Mouse (Mus musculus) hindbrain, embryonic 16.5 days (tissue): ENCODE measurements at regions not wholly inside any gene's neighbourhood (a gene's known extent, or its start where the extent isn't known, plus 50 kb on each side); places are given as distances from the start of the nearest gene placed in this dataset.

Experiments used
- ATAC-seq: fragments of 200-750 bp; cut with Nextera tagmentation; 2 replicates; pipeline ENCODE4 v1.8.0; 2017; ENCODE audit warnings: moderate TSS enrichment, moderate library complexity
- H3K27ac ChIP-seq: fragments of 300-500 bp; sonication (generic); 2 replicates; pipeline ENCODE4 v1.5.1; 2014; ENCODE audit warnings: low read depth, mild to moderate bottlenecking, control low read depth, low read length, moderate library complexity
- H3K27me3 ChIP-seq: fragments of 300-500 bp; sonication (generic); replicated peaks from 2 replicates; pipeline ENCODE4 v1.6.1; 2014; ENCODE audit warnings: low read length; ENCODE audit not compliant: control insufficient read depth, insufficient read depth
- H3K36me3 ChIP-seq: fragments of 300-500 bp; sonication (generic); 2 replicates; pipeline ENCODE4 v1.6.1; 2014; ENCODE audit warnings: mild to moderate bottlenecking, low read length, moderate library complexity, mixed read lengths; ENCODE audit not compliant: control insufficient read depth, insufficient read depth
- H3K4me1 ChIP-seq: fragments of 300-500 bp; sonication (generic); 2 replicates; pipeline ENCODE4 v1.6.1; 2014; ENCODE audit warnings: low read depth, low read length; ENCODE audit not compliant: control insufficient read depth, insufficient read depth
- H3K4me2 ChIP-seq: fragments of 300-500 bp; sonication (generic); 2 replicates; pipeline ENCODE4 v1.6.1; 2014; ENCODE audit warnings: mild to moderate bottlenecking, low read length, control low read depth, moderate library complexity
- H3K4me3 ChIP-seq: fragments of 300-500 bp; sonication (generic); 2 replicates; pipeline ENCODE4 v1.5.1; 2014; ENCODE audit warnings: mild to moderate bottlenecking, low read length, control low read depth, moderate library complexity
- H3K9ac ChIP-seq: fragments of 300-500 bp; sonication (generic); 2 replicates; pipeline ENCODE4 v1.6.1; 2014; ENCODE audit warnings: low read depth, mild to moderate bottlenecking, control low read depth, low read length, moderate library complexity
- H3K9me3 ChIP-seq: fragments of 300-500 bp; sonication (generic); 2 replicates; pipeline ENCODE4 v1.6.1; 2014; ENCODE audit warnings: mild to moderate bottlenecking, low read length, moderate library complexity; ENCODE audit not compliant: control insufficient read depth
- WGBS: fragments of 180-500 bp; shearing (Covaris S2); extraction: QIAGEN DNeasy Blood & Tissue Kit; methylation state at CpG from one replicate; pipeline ENCODE4 v1.1.7; 2014; 5-methylcytosine and 5-hydroxymethylcytosine counted together

DNA sequence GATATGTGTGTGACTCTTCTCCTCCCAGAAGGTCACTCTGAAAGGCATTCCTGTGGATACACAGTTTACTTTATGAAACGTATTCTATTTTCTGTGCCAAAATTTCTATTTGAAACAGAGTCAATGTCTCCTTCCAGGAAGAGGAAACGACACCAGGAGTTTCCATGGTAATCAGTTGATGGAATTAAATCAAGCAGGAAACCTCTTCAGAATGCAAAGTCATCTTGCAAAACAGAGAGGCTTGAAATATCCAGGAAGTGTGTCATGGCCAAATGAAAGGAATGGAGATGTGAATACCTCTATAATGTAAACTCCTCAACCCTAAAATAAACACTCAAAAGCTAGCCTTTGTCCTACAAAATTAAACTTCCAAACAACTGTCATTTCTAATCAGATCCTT lies 189.0 kb upstream of the Agr3 start:
- 41% methylated on average over 2 of the region's 2 CpGs for WGBS
- Histone ChIP-seq H3K4me1 (no peaks in the 10 kb centered on the region), H3K27me3 (no peaks in the 10 kb centered on the region), H3K4me3 (no peak overlapping the region), H3K9ac (no peak overlapping the region), H3K36me3 (no peaks in the 10 kb centered on the region), H3K9me3 (no peaks in the 10 kb centered on the region), H3K27ac (no peak overlapping the region), H3K4me2 (no peak overlapping the region)
- no peak for ATAC-seq

DNA sequence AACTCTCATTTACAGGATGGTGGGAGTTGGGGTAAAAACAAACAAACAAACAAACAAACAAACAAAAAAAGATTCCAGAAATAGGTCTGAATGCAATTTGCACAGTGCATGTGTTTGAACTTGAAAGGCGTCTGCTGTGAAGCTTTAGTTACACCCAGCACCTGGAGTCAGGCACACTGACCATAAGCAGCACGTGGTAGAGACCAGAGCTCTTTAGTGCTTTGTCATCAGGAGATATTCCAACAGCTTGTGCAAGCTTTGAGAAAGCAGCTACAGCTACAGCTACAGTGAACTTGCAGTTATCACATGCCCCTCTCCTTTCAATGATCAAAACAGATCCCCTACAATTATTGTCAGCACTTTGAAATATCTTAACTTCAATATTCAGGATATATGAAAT lies 190.4 kb upstream of the Agr3 start:
- no peaks in the 10 kb centered on the region for H3K36me3 ChIP-seq
- H3K9ac ChIP-seq: no peak overlapping the region
- 77% methylated on average over 2 of the region's 2 CpGs for WGBS
- H3K27ac ChIP-seq: no peak overlapping the region
- no peak overlapping the region for H3K4me2 ChIP-seq
- no peaks in the 10 kb centered on the region for H3K27me3 ChIP-seq
- H3K9me3 ChIP-seq: no peaks in the 10 kb centered on the region
- H3K4me1 ChIP-seq: no peaks in the 10 kb centered on the region
- no peak overlapping the region for H3K4me3 ChIP-seq
- ATAC-seq: no peak

DNA sequence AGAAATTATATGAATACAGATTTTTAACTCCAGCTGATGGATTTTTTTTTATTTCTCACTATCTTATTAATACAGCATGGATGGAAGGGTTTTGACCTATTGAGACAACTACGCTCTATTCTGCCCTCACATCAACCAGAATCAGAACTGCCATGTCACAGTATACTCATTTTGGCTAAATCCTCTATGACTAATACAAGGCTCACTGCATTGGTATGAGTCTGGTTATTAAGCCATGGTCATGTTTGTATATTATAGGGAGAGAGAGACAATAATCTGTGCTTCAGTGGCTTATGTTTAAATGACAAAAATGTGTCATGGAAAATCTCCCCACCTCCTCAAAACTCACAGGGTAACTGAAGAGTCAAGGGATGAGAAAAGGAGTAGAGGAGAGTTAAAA lies 191.0 kb upstream of the Agr3 start:
- 84% methylated on average over 1 of the region's 1 CpGs for WGBS

DNA sequence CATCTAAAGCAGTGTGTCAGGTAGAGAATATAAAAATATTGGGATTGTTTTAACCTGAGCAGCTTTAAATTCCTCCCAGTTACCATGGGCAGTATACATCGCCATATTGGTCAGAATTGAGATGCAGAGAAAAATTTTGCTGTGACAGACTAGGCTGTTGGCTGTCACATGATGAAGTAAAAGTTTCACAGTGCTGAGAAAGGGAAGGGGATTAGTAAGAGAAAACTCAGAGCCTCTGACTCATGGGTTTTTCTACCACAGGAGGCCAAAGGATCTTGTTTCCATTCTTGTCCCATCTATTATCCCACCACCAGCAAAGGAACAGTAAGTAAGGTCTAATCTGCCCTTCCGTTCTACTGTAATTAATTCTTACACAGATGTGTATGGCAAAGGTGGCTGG lies 191.8 kb upstream of the Agr3 start:
- WGBS: 93% methylated on average over 2 of the region's 2 CpGs
- Histone ChIP-seq H3K4me3 (no peak overlapping the region), H3K4me2 (no peak overlapping the region), H3K27me3 (no peaks in the 10 kb centered on the region), H3K36me3 (no peaks in the 10 kb centered on the region), H3K27ac (no peak overlapping the region), H3K9me3 (no peaks in the 10 kb centered on the region), H3K9ac (no peak overlapping the region), H3K4me1 (no peaks in the 10 kb centered on the region)
- ATAC-seq: no peak

More for the DNA sequence above, 191.0 kb upstream of the Agr3 start:
- H3K27me3 ChIP-seq: no peaks in the 10 kb centered on the region
- no peaks in the 10 kb centered on the region for H3K4me1 ChIP-seq
- no peak overlapping the region for H3K27ac ChIP-seq
- no peaks in the 10 kb centered on the region for H3K9me3 ChIP-seq
- no peak for ATAC-seq
- H3K4me2 ChIP-seq: no peak overlapping the region
- H3K4me3 ChIP-seq: no peak overlapping the region
- no peaks in the 10 kb centered on the region for H3K36me3 ChIP-seq
- no peak overlapping the region for H3K9ac ChIP-seq

DNA sequence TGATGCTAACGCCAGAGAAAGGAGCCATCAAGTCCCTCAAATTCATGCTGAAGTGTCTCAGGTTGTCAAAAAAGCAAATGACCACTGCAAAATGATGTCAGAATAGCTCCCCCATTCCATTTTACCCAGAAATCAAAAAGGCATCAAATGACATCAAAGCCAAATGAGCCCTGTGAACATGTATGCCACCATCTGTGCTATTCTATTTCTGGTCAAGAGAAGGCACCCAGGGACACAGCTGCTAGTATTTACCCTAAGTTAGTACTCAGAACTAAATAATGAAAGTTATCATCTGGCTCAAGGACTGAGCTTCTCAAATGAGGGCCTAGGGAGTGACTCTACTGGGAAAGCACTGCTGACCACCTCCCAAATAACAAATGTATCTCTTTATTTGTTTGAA lies 191.1 kb upstream of the Ahr start:
- no peaks in the 10 kb centered on the region for H3K27me3 ChIP-seq
- H3K9ac ChIP-seq: no peak overlapping the region
- no peak overlapping the region for H3K27ac ChIP-seq
- whole genome bisulfite sequencing: 78% methylated on average over 1 of the region's 1 CpGs
- no peaks in the 10 kb centered on the region for H3K4me1 ChIP-seq
- no peak for ATAC-seq
- H3K9me3 ChIP-seq: no peaks in the 10 kb centered on the region
- H3K36me3 ChIP-seq: no peaks in the 10 kb centered on the region
- no peak overlapping the region for H3K4me2 ChIP-seq
- no peak overlapping the region for H3K4me3 ChIP-seq

DNA sequence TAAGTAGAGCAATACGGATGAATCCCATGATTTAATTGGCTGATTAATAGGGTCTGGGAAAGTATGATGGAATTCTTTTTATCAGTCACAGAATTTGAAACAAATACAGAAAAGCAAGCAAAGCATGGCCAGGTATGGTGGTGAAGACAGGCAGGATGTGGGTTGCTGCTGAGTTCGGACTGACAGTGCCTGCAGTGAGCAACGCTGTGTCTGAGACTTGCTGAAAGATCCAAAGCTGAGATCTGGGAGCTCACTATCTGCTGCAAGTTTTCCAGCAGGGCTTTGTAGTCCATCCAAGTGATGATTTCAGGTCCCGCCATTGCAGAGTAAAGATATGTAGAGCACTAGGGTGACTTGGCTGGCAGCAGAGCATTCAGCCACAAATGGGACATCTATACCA lies 189.3 kb upstream of the Ahr start:
- no peaks in the 10 kb centered on the region for H3K36me3 ChIP-seq
- H3K9me3 ChIP-seq: no peaks in the 10 kb centered on the region
- no peak overlapping the region for H3K27ac ChIP-seq
- no peak overlapping the region for H3K9ac ChIP-seq
- no peak for ATAC-seq
- H3K4me3 ChIP-seq: no peak overlapping the region
- no peak overlapping the region for H3K4me2 ChIP-seq
- no peaks in the 10 kb centered on the region for H3K4me1 ChIP-seq
- H3K27me3 ChIP-seq: no peaks in the 10 kb centered on the region
- WGBS: 95% methylated on average over 4 of the region's 4 CpGs

DNA sequence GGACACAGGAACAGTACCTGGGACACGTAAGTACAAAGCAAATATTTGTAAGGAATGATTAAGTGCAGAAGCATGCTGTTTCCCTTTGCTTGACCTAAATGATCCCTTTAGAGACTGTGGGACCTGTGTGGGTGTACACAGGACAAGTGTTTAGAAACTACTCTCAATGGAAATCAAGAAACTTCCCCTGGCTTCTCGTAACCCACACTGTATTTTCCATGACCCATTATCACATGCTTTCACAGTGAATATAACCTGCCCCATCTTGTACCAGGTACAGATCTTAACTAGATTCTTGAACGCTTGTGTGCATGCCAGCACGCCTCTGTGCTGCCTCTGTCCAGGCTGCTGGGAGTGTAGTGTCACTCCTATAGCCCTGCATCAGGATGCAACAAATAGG lies 177.8 kb upstream of the Ahr start:
- no peak overlapping the region for H3K9ac ChIP-seq
- H3K4me3 ChIP-seq: no peak overlapping the region
- no peaks in the 10 kb centered on the region for H3K27me3 ChIP-seq
- H3K9me3 ChIP-seq: no peaks in the 10 kb centered on the region
- H3K4me2 ChIP-seq: no peak overlapping the region
- H3K27ac ChIP-seq: no peak overlapping the region
- ATAC-seq: no peak
- H3K36me3 ChIP-seq: no peaks in the 10 kb centered on the region
- 96% methylated on average over 4 of the region's 4 CpGs for WGBS
- H3K4me1 ChIP-seq: no peaks in the 10 kb centered on the region

DNA sequence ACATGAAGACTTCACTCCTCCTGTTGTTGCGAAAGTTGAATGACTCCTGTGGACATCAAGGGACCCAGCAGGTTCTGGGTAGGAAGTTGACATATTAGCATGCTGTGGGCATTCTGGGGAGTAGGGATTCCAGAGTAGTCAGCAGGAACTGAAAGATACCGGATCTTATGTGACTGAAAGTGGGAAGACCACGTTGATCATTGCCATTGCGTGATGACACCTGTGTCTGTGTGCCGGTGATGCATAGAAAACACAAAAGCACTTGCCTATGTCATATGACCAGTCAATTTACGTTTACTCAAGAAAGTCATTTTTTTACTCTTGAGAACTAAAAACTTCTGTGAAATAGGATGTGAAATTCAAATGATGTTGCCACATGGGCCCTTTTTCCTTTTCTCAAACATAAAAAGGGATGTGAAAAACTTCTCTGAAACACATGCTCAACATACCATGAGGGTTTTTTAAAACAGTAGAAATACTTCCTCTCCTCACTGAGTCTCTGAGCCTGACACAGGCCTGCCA lies 176.8 kb upstream of the Ahr start:
- H3K4me3 ChIP-seq: no peak overlapping the region
- no peaks in the 10 kb centered on the region for H3K4me1 ChIP-seq
- no peak overlapping the region for H3K27ac ChIP-seq
- H3K9ac ChIP-seq: no peak overlapping the region
- no peaks in the 10 kb centered on the region for H3K36me3 ChIP-seq
- H3K4me2 ChIP-seq: no peak overlapping the region
- no peaks in the 10 kb centered on the region for H3K9me3 ChIP-seq
- WGBS: 93% methylated on average over 6 of the region's 6 CpGs
- H3K27me3 ChIP-seq: no peaks in the 10 kb centered on the region
- ATAC-seq: no peak

DNA sequence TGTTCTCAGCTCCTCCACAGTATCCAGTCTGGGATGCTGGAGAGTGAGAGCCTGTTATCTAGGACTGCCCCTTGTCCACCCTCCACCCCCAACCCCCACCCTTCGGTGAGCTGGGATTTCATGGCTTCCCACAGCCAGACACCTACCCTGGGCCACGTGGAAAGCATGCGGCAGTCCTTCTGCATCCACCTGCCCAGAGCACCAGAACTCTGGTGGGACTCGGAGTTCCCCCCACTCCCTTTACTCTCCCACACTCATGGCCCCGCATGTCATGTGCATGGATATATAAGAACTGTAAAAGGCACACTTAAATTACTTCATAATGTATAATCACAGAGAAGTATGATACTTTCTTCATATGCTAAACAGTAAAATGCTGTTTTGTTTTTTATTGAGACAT lies 175.5 kb upstream of the Ahr start:
- WGBS: 75% methylated on average over 5 of the region's 5 CpGs
- Histone ChIP-seq H3K4me2 (no peak overlapping the region), H3K4me1 (no peaks in the 10 kb centered on the region), H3K9ac (no peak overlapping the region), H3K4me3 (no peak overlapping the region), H3K36me3 (no peaks in the 10 kb centered on the region), H3K27me3 (no peaks in the 10 kb centered on the region), H3K9me3 (no peaks in the 10 kb centered on the region), H3K27ac (no peak overlapping the region)
- no peak for ATAC-seq

DNA sequence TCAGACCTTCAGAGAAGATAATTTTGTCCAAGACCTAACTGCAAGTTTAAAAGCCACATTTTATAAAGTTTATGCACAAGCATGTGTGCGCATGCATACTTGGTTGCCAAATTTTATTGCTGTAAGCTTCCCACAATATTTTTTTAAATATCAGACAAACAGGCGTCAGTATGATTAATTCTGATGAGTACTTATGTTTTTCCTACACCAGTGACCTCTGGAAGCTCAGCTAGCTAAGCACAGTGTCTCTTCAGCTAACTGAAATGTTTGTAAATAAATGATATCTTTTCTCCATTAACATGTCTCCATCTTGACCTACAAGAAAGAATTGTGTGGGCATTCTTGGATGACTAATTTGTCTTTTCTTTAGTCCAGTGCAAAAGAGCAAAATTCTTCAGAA lies 168.6 kb upstream of the Ahr start:
- Histone ChIP-seq H3K9me3 (no peaks in the 10 kb centered on the region), H3K27me3 (no peaks in the 10 kb centered on the region), H3K4me2 (no peak overlapping the region), H3K4me3 (no peak overlapping the region), H3K9ac (no peak overlapping the region), H3K27ac (no peak overlapping the region), H3K36me3 (no peaks in the 10 kb centered on the region), H3K4me1 (no peaks in the 10 kb centered on the region)
- ATAC-seq: no peak
- 82% methylated on average over 2 of the region's 2 CpGs for WGBS
